Mouse (Mus musculus): ENCODE measurements at regions not wholly inside any gene's neighbourhood (a gene's known extent, or its start where the extent isn't known, plus 50 kb on each side); places are given as distances from the start of the nearest gene placed in this dataset.

DNA sequence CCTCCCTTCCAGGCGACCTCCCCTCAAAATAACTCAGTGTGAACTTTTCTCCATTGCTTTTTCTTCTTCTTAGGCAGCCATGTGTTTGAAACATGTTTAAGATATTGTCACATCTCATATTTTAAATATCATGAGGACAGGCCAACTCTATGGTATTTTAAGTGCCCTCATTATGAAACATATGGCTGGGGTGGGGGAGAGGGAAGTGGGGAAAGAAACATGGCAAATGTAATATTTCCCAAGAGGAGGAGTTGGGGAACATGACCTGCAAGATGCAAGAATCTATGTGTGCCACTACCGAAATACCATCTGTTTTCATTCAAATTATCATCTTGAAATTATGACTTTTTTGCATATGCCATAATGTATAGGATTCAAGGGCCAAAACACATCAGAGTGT is 1095.5 kb downstream of the Agbl1 start:
- no peaks in the 10 kb centered on the region for H3K36me3 ChIP-seq (ENCODE audit: control insufficient read depth, insufficient read depth, low read length)
- 72% methylated on average over 2 of the region's 2 CpGs for WGBS
- H3K27me3 ChIP-seq (ENCODE audit: control insufficient read depth, insufficient read depth, low read length), result no peaks in the 10 kb centered on the region
- DNase-seq, result no peak
- H3K9ac ChIP-seq (replicated peaks; ENCODE audit: low read length), result no peak overlapping the region
- no peaks in the 10 kb centered on the region for H3K4me1 ChIP-seq (ENCODE audit: control insufficient read depth, insufficient read depth, low read length)
- no peak overlapping the region for H3K27ac ChIP-seq (replicated peaks; ENCODE audit: low read depth, low read length)
- H3K4me2 ChIP-seq (ENCODE audit: low read length), result no peak overlapping the region
- no peak overlapping the region for H3K4me3 ChIP-seq (replicated peaks; ENCODE audit: low read depth, low read length)
- H3K9me3 ChIP-seq (ENCODE audit: control insufficient read depth, low read length), result no peaks in the 10 kb centered on the region
- no peak for ATAC-seq (ENCODE audit: low FRiP score, low TSS enrichment)

DNA sequence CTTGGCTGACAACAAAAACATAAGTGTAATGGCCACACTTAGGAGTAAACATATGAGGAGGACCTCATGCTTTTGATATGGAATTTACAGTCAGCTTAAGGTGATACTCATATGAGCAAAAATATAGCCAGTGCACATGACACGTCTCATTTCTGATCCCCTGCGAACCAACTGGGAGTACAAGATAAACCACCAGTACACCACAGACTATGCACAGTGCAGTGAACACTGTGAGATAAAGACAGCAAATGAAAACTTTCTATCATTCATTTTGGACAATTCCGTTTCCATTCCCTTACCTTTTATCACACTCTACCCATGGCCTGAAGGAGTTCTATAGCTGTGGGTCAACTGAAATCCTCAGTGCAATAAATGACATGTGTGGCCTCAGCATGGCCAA is 1097.1 kb downstream of the Agbl1 start:
- Histone ChIP-seq H3K4me3 (replicated peaks; ENCODE audit: low read depth, low read length) (no peak overlapping the region), H3K27ac (replicated peaks; ENCODE audit: low read depth, low read length) (no peak overlapping the region), H3K36me3 (ENCODE audit: control insufficient read depth, insufficient read depth, low read length) (no peaks in the 10 kb centered on the region), H3K4me2 (ENCODE audit: low read length) (no peak overlapping the region), H3K4me1 (ENCODE audit: control insufficient read depth, insufficient read depth, low read length) (no peaks in the 10 kb centered on the region), H3K9me3 (ENCODE audit: control insufficient read depth, low read length) (no peaks in the 10 kb centered on the region), H3K27me3 (ENCODE audit: control insufficient read depth, insufficient read depth, low read length) (no peaks in the 10 kb centered on the region), H3K9ac (replicated peaks; ENCODE audit: low read length) (no peak overlapping the region)
- 95% methylated on average over 3 of the region's 3 CpGs for WGBS
- no peak for ATAC-seq (ENCODE audit: low FRiP score, low TSS enrichment)
- DNase-seq, result no peak

DNA sequence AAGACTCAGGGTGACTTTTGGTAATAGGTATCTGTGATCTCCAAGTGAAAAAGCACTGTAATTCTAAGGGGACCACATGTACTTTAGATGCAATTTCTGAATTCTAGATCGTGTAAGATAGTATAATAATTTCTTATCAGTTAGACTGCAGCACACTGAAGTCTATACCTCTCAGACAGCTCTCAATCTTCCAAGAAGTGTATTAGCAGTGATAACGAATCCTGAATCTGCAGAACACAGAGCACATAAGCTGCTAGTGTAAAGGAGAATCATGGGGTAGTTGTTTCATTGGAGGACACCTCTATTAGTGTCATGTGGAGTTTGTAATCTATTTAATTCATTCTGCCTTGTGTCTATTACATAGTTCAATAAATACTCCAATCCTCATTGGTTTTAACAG is 1097.8 kb downstream of the Agbl1 start:
- H3K27me3 ChIP-seq (ENCODE audit: control insufficient read depth, insufficient read depth, low read length), result no peaks in the 10 kb centered on the region
- no peaks in the 10 kb centered on the region for H3K4me1 ChIP-seq (ENCODE audit: control insufficient read depth, insufficient read depth, low read length)
- ATAC-seq (ENCODE audit: low FRiP score, low TSS enrichment) (no peak), DNase-seq (no peak)
- no peak overlapping the region for H3K4me2 ChIP-seq (ENCODE audit: low read length)
- H3K27ac ChIP-seq (replicated peaks; ENCODE audit: low read depth, low read length), result no peak overlapping the region
- 75% methylated on average over 2 of the region's 2 CpGs for WGBS
- H3K9me3 ChIP-seq (ENCODE audit: control insufficient read depth, low read length), result no peaks in the 10 kb centered on the region
- H3K36me3 ChIP-seq (ENCODE audit: control insufficient read depth, insufficient read depth, low read length), result no peaks in the 10 kb centered on the region
- no peak overlapping the region for H3K4me3 ChIP-seq (replicated peaks; ENCODE audit: low read depth, low read length)
- no peak overlapping the region for H3K9ac ChIP-seq (replicated peaks; ENCODE audit: low read length)

DNA sequence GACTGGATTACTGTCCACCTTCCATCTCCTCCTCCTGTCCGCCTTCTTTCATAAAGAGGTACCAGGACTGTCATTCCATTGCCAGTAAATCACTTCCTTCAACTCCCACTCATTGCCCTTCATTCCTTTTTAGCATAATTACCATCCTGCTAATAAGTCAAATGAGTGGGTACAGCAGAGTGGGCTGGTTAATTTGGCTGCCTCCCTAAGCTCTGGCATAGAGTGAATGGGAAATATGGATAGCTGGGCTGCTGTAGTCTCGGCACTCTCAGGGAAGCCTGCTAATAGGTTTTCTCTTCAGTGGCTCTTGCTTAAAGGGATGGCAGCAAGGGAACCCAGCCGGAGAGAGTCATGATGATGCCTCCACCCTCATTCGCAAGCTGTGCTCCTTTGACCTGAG is 1108.9 kb downstream of the Agbl1 start:
- WGBS, result 89% methylated on average over 4 of the region's 4 CpGs
- Histone ChIP-seq H3K4me2 (ENCODE audit: low read length) (no peak overlapping the region), H3K27ac (replicated peaks; ENCODE audit: low read depth, low read length) (no peak overlapping the region), H3K4me1 (ENCODE audit: control insufficient read depth, insufficient read depth, low read length) (no peaks in the 10 kb centered on the region), H3K27me3 (ENCODE audit: control insufficient read depth, insufficient read depth, low read length) (no peaks in the 10 kb centered on the region), H3K9me3 (ENCODE audit: control insufficient read depth, low read length) (no peaks in the 10 kb centered on the region), H3K4me3 (replicated peaks; ENCODE audit: low read depth, low read length) (no peak overlapping the region), H3K9ac (replicated peaks; ENCODE audit: low read length) (no peak overlapping the region), H3K36me3 (ENCODE audit: control insufficient read depth, insufficient read depth, low read length) (no peaks in the 10 kb centered on the region)
- DNase-seq (no peak), ATAC-seq (ENCODE audit: low FRiP score, low TSS enrichment) (no peak)

All from midbrain, embryonic 14.5 days (tissue).